Mouse (Mus musculus) urinary bladder, adult 18-20 months (tissue): Measurements from ENCODE around the gene Mta3.

Experiments used
- DNase-seq, 2 experiments: peaks; one replicate each; pipeline ENCODE4 v3.0.0; 2022; ENCODE audit warnings: low spot score in 2 of 2, mixed read lengths in 2 of 2

Gene Mta3

DNA sequence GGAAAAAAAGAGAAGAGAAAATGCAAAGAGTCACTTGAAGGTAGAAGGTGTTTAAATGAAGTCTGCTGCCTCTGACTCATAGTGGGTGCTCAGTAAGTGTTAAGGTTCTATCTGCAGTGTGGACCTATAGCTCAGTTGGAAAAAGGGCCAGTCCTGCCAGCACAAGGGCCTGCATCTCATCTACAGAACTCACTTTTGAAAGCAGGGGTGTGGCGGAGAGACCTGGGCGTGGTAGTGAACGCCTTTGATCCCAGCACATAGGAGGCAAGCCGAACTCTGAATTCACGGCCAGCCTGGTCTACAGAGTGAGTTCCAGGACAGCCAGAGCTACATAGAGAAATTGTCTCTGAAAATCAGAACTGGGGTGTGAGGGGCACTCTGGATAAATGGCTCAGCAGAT, 104.3 kb downstream of the Mta3 start:
- no peak for DNase-seq

DNA sequence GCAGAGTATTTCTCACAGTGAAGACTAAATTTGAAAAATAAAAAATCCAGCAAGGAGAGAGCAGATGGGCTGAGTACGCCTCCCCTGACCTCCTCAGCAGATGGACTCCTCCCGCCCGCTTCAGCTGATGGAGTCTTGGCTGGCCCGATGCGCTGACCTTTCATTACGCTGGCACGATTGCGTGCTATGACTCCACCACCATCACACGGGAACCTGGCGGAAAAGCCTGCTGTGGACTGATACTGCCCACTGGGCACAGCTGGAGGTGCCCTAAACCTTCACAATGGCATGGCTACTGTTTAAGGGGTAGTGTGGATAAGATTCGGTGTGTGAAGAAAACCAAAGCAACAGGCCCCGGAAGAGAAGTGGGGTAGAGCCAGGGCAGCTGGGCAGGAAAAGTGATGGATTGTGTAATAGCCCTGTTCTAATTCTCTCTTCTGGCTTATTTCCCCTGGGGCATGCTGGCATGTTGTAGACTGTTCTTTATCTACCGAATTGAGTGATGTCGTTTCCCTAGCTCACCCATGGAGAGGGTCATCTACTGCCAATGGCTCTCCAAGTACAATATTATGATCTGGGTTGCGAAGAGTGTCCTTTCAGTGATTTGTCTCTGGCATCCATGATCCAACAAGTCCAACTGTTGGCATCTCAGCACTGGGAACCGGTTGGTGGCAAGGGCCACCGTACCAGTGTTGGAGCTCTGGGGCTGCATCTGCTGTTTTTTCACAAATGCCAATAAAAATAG, 106.4 kb downstream of the Mta3 start:
- DNase-seq, result no peak

DNA sequence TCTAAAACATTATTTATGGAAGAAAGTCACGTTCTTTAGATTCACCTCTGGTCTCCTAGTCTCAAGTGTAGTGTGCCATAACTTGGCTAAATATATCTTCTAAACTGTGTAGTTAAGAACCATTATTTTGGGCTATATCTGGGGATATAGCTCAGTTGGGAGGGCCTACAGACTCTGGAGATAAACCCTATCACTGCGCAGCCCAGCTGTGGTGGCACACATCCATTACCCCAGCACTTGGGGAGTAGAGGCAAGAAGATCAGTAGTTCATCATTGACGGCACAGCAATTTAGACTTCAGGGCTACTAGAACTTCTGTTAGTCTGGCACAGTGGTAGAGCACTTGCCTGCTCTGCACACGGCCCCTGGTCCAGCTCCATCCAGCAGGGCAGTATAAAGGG, 107.1 kb downstream of the Mta3 start:
- no peak for DNase-seq

DNA sequence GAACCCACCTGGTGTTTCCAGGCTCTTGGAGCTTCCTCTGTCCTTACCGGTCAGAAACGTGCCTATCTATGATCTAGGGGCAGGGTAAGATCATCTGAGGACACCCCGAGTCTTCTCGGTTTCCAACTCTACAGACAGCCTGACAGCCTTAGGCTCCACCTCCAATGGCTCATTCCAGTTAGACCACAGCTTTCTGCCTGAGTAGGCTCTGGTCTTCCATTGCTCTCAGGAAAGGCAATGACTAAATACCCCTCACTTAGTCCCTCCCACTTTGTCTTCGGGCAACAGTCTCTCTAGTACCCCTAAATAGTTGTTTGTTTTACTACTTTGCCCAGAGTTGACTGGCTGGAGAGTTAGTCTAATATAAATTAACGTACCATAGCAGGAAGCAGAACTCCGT, 111.0 kb downstream of the Mta3 start:
- DNase-seq, result no peak

DNA sequence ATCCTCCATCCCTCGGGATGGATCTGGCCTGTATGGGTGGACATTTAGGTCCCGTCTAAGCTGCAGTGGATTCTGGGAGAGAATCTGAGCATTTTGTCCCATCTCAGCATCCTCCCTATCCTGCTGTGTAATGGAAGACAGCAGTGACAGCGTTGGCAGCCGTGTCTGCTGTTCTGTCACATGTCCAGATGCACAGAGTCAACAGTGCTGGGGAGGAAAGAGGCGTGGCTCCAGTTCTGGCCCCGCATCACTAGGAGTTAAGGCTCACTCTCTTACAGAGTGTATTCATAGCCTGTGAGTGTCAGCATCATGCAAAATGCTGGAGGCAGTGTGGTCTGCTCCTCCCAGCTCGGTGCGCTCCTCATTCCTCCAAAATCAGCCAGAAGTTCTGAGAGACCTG, 113.5 kb downstream of the Mta3 start:
- no peak for DNase-seq

DNA sequence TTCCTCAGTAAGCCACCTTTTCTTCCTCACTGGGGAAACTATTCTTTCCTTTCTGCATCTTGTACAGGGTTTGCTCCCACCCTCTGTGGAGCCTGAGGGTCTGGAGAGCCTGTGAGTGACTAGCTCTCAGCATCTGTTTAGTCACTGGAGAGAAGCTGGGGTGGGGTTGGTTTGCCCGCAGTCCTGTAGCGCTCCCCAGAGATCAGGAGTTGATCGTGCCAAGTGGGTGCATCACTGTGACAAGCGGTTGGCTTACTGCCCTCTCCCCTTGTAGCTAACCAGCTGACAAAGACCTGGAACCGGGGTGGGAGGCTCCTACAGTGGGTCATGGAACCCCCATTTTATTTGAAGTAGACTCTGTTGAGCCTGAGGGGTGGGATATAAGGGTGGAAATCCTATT, 114.7 kb downstream of the Mta3 start:
- DNase-seq, result no peak

DNA sequence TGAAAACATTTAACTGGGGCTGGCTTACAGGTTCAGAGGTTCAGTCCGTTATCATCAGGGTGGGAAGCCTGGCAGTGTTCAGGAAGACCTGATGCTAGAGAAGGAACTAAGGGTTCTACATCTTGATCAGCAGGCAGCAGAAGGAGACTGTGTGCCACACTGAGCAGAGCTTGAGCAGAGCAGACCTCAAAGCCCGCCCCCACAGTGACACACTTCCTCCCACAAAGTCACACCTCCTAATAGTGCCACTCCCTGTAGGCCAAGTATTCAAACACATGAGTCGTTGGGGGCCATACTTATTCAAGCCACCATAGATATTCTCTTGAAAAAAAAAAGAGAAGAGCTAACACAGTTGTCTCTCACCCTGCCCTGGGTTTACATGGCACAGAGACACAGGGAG, 115.9 kb downstream of the Mta3 start:
- DNase-seq, result no peak

DNA sequence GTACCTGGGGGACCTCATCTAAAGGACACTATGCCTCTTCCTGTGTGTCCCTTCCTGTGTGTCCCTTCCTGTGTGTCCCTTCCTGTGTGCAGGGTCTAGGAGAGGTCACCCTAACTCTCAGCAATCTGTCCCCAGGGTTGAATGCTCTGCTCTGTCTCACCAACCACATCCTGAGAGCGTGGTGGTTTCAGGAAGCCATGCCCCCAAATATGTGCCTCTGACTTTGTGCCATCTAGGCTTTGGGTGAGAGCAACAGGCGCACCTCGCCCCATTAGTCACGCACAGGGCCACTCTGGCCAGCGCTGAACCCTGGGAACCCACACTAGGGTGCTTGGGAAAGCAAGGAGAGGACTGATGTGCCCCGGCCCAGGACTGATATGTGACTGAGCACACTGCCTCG, 117.9 kb downstream of the Mta3 start:
- no peak for DNase-seq

DNA sequence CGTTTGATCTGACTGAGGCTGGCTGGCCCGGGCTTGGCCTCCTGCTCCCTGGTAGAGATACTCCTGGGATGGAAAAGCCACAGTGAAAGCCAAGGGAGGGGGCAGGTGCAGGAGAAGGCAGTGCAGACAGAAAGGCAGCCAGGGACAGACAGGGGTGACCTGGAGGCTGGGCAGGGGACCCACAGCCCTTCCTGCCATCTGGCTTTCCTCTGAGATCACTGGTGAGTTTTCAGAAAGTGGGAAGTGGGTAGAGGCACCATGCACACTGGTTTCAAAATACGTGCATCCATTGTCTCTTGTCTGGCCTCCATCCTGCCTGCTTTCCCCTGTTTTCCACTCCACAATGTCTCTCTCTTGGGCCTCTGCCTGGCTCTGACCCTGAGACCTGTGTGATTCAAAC, 123.4 kb downstream of the Mta3 start:
- no peak for DNase-seq

DNA sequence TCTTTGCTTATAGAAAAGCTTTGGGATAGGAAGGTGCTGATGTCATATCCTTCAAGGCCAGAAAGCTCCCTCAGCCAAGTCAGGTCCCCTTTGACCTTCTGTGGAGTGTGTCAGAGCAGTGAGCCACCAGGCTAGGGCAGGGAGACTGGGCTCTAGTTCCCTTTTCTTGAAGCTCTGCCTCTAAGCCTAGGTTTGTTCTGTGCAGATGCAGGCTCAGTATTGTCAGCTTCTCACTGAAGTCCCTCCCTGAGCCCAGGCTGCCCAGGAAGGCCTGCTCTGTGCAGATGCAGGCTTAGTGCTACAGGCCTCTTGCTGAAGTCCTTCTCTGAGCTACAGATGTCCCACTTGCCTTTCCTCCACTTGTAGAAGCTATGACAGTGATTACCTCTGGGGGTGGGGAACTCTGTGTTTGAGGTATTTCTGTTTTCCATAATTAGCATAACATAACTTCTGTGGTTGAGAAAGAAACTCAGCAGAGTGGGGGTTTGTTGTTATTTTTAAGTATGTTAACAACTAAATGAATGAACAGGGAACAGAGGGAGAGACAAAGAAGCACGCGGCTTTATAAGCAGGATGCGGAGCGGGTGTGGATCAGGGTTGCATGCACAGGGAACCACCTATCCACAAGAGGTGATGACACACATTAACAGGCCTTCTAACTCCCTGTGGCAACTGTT, 124.8 kb downstream of the Mta3 start:
- DNase-seq, result no peak

DNA sequence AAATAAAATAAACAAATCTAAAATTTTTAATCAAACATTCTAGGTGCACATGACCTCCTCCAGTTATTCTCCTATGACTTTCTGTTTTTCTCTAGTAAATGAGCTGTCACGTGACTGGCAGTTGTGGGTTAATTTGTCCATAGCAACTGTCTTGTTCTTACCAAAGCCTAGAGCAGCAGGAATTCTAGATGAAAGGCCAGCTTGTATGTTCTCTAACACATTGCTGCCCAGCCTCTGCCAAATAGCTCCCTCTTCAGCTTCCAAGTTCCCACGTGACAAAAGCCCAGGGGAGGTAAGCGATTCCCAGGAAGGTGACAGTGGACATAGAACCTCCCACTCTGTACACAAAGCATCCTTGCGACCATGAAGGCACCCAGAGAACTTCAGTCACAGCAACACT, 128.2 kb downstream of the Mta3 start:
- no peak for DNase-seq

DNA sequence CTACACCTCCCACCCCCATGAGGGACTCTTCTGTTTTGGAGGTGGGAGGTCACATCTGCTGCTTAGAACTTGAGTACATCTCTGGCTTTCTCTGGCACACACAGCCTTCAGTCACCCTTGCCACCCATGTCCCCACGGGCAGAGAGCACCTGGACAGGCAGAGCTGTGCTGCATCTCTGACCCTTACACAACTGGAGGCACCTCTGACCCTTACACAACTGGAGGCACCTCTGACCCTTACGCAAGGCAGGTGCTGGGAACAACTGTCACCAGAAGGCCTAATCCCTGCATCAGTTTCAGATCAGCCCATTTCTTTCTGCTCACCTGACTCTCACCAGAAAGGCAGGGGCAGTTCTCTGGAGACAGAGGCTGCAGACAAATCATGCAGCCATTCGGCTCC, 130.1 kb downstream of the Mta3 start:
- no peak for DNase-seq

DNA sequence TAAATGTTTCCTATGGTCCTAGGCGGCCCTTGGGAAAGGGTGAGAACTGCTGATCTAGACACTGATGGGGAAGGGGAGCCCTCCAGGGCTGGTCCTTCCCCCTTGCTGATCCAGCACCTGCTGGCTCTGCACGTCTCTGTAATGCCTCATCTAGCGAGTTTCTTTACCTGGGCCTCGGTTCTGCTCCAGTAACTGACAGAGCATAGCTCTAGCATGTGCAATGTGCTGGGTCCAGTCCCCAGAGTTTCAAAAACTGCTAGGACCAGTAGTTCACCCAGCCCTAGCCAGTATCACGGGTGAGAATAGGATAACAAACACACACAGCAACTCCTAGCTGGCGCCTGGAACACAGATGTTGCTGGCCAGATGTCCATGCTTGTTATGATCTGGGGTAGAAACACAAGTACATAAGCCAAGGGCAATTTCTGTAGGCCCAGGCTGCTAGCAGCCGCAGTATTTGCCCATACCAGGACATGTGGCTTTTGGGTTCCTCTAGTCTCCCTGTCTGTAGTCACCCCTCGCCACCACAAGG, 131.8 kb downstream of the Mta3 start:
- DNase-seq, result no peak

DNA sequence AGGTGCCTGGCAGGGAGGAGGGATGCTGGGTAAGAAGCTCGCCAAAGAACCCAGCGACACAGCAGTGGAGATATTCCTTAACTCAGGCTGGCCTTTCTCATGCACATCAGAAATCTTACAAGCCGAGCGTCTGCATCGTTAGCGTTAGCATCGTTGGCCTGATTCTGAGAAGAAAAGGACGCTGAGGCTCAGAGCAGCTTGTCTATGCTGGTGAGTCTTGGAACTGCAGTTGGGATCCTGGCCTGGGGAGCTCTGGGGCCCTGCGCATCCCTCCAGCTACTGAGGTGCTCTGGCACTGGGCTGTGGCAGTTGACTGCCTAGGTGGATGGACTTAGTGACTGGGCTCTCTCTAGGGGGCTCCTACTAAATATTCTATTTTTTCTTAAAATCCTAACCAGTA, 133.2 kb downstream of the Mta3 start:
- no peak for DNase-seq

DNA sequence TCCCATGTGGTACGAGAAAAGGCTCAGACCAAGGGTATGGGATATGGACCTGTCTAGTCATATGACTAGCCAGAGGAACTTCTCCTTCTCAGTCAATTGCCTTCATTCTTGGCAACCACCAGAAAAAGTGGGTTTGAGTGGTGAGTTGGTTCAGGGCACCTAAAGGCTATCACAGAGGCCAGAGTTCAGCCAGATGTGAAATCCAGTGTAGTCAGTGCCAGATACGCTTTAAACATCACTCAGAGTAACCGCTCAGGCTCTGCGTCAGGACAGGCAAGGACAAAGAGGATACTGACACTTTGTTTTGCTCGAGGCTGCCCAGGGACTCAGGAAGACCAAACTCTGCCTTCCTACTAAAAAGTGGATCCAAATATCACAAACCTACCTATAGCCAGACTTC, 135.0 kb downstream of the Mta3 start:
- no peak for DNase-seq

DNA sequence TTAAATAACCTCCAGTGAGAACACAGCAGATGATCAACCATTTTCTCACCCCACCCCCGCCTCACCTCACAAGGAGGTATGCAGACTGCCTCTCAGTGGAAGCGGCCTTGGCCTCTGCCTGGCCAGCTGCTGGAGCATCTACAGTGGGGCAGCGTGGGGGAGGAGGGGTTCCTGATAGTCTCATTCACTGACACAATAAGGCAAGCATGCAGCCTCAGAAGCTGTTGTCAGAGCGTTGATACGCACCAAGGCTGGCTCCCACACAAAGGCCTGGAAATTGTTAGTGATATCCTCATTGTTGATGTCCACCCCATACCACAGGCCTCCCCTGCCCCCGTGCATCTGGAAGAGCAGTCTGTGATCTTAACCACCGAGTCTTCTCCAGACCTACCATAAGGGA, 137.8 kb downstream of the Mta3 start:
- no peak for DNase-seq

DNA sequence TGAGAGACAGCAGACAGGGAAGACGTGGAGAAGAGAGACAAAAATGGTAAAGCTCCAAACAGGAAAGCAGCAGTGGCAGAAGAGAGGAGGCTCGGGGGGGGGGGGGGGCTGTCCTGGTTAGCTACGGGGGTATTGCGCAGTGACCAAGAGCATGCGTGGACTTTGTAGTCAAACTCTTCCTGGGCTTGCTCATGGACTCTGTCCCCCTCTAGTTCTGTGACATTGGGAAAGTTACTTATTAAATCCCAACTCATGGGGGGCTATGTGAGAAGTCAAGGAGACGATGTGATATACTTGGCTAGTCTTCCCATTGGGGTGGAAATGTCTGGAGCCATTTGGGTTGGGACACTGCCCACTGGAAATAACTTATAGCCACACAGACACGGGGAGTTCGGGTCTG, 139.6 kb downstream of the Mta3 start:
- no peak for DNase-seq

DNA sequence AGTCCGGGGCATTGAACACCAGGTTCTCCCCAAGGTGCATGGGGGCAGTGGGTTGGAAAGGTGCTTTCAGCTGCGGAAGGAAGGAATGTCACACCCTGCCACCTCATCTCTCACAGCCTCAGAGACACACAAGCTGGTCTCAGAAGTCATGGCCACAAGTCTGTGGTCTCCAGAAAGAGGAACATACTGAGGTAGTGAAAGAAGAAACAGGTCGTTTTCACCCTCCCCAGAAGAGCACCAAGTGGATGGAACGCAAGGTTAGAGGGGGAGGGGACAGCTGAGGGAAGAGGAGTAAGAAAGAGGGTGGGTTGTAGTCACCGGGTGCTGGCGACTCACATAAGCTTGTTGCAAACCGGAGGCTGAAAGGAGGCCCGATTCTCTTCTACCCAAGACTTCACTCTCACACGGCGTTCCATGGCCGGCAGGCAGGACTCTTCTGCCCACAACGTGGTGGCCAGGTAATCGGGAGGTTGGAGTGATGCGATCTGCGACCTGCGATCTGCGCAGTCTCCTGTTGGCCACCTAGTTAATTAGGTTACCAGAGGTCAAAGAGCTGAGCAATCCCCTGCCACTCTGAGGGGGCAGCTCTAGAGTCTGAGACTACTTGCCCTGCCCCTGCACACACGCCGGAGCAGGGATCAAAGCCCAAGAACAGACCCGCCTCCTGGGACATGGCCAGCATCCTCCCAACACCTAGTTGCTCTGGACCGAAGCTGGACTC, 140.5 kb downstream of the Mta3 start:
- DNase-seq, result no peak

DNA sequence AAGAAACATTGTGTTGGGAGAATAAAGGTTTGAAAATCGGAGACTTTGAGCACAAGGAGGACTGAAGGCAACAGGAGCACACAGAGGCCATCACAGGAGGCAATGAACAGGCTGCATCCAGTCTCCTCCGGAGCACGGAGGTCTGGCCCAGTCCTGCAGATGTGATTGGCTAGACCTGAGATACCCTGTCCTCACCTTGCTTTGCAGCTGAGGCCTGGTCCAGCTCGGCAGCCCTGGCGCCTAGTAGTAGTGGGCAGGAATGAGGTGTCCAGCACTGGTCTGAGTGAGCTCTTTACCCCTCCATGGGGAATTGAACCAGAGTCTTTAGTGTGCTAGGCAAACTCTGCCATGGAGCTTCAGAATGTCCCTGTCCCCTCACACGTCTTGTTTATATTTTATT, 141.1 kb downstream of the Mta3 start:
- DNase-seq, result no peak

DNA sequence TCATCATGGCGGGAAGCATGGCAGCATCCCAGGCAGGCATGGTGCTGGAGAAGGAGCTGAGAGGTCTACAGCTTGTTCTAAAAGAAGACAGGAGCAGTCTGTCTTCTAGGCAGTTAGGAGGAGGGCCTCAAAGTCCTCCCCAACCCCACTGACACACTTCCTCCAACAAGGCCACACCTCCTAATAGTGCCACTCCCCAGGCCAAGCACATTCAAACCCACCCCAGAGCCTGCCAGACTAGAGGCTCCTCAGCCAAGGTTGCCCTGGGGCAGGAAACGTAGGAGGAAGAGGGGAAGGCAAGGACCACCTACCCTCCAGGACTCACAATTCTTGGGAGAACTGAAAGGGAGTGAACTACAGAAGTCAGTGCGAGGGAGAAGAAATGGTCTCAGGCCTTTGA, 141.9 kb downstream of the Mta3 start, which contains the start of gene Haao:
Gene Haao, minus strand, starts transcription at position 149 of the 400 bp plus-strand sequence.
- DNase-seq, result no peak

DNA sequence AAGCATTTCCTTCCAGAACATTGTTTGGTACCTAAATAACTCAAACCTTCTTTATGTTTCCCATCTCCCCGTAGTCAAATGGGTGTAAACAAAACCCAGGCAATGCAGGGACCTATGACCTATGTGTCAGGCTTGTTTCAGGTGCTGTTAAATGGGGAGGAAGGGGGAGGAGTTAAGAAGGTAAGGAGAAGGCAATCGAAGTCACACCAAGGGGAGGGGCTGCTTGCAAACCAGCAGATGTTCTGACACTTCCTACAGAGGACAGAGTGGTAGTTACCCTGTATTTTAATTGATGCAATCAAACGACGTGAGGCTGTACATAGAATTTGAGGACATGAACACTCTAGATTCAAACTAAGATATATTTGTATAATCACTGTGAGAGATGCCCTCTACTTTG, 142.5 kb downstream of the Mta3 start:
- no peak for DNase-seq

DNA sequence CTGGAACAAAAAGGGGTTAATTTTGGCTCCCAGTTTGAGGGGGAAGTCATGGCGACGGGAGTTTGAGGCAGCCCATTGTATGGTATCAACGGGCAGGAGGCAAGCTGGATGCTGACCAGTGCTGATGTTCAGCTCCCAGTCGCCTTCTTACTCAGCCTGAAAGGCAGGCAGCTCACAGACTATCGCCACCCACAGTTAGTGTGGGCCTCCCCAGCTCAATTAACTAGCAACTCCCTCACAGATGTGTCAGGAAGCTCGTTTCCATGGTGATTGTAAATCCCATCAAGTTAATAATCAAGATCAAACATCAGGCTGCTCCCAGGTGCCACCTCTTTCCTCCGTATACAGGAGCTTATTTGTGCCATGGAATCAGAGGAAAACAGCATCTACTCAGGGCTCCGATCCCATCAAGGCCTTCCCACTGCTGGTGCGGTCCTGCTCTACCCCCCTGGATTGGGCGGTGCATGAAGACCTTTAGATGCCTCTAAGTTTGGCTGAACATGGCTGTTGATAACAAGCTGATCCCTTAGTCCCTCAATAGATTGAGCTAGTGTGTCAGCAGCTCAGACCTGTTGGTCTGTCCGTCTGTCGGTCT, 143.2 kb downstream of the Mta3 start:
- no peak for DNase-seq
